Mouse (Mus musculus): Measurements from ENCODE around the gene Gm20671. TPM values are rescaled to one million over a fixed set of nuclear protein-coding genes. Genes with fewer than 3 reads are reported as not detected.
"Not testable (repeated sequence)": the region's sequence is repeated elsewhere in the genome, so short reads cannot be mapped to it uniquely, and the experiment has no call there.

Gm20671 gene
- polyA plus RNA-seq, 1 experiment from 2014 or later = not detected

GRCm38 (mm10) chr5:32849580-32849979, 22.7 kb upstream of the Gm20671 start:
- not testable (repeated sequence) for ATAC-seq; H3K9ac ChIP-seq; H3K4me2 ChIP-seq (replicated peaks); H3K27ac ChIP-seq; H3K9me3 ChIP-seq; H3K4me3 ChIP-seq (replicated peaks); H3K27me3 ChIP-seq (replicated peaks); H3K36me3 ChIP-seq
- 0 out of 2 replicates have a peak, but pooled peaks cover 12% of the 10 kb centered on the region for H3K4me1 ChIP-seq (replicated peaks)
- WGBS = 86% methylated on average over 3 of the region's 3 CpGs

GRCm38 (mm10) chr5:32849178-32849577, 22.3 kb upstream of the Gm20671 start:
- Histone ChIP-seq H3K4me1 (replicated peaks) (0 out of 2 replicates have a peak, but pooled peaks cover 12% of the 10 kb centered on the region), H3K27ac (no peak overlapping the region), H3K27me3 (replicated peaks) (no peaks in the 10 kb centered on the region), H3K4me2 (replicated peaks) (no peak overlapping the region), H3K9ac (no peak overlapping the region), H3K4me3 (replicated peaks) (no peak overlapping the region), H3K36me3 (0 out of 2 replicates have a peak, but pooled peaks cover 2% of the 10 kb centered on the region), H3K9me3 (no peaks in the 10 kb centered on the region)
- ATAC-seq = no peak
- 94% methylated on average over 3 of the region's 3 CpGs for WGBS

- H3K4me3 ChIP-seq (replicated peaks) = no peak overlapping the region
- H3K27ac ChIP-seq = no peak overlapping the region
- no peaks in the 10 kb centered on the region for H3K4me1 ChIP-seq (replicated peaks)
- H3K36me3 ChIP-seq = peaks cover 51% of the 10 kb centered on the region
- WGBS = 93% methylated on average over 2 of the region's 2 CpGs
- ATAC-seq = no peak
- H3K9me3 ChIP-seq = no peaks in the 10 kb centered on the region
- no peak overlapping the region for H3K9ac ChIP-seq
- H3K27me3 ChIP-seq (replicated peaks) = no peaks in the 10 kb centered on the region
- no peak overlapping the region for H3K4me2 ChIP-seq (replicated peaks)
Measured at GRCm38 (mm10) chr5:32840029-32840428, 13.1 kb upstream of the Gm20671 start.

- H3K27me3 ChIP-seq (replicated peaks) = no peaks in the 10 kb centered on the region
- no peak overlapping the region for H3K4me3 ChIP-seq (replicated peaks)
- WGBS = 91% methylated on average over 5 of the region's 5 CpGs
- H3K27ac ChIP-seq = no peak overlapping the region
- peaks cover 37% of the 10 kb centered on the region for H3K36me3 ChIP-seq
- H3K9me3 ChIP-seq = no peaks in the 10 kb centered on the region
- ATAC-seq = no peak
- no peak overlapping the region for H3K4me2 ChIP-seq (replicated peaks)
- H3K9ac ChIP-seq = no peak overlapping the region
- no peaks in the 10 kb centered on the region for H3K4me1 ChIP-seq (replicated peaks)
Measured at GRCm38 (mm10) chr5:32836976-32837375, 10.1 kb upstream of the Gm20671 start.

GRCm38 (mm10) chr5:32834497-32834896, 7.6 kb upstream of the Gm20671 start:
- ATAC-seq = no peak
- Histone ChIP-seq H3K4me1 (replicated peaks) (no peaks in the 10 kb centered on the region), H3K9me3 (no peaks in the 10 kb centered on the region), H3K36me3 (peaks cover 31% of the 10 kb centered on the region), H3K27ac (no peak overlapping the region), H3K27me3 (replicated peaks) (no peaks in the 10 kb centered on the region), H3K4me3 (replicated peaks) (no peak overlapping the region), H3K9ac (no peak overlapping the region), H3K4me2 (replicated peaks) (no peak overlapping the region)
- WGBS = 88% methylated on average over 1 of the region's 1 CpGs

- no peaks in the 10 kb centered on the region for H3K4me1 ChIP-seq (replicated peaks)
- no peaks in the 10 kb centered on the region for H3K9me3 ChIP-seq
- peaks cover 21% of the 10 kb centered on the region for H3K36me3 ChIP-seq
- WGBS = 91% methylated on average over 2 of the region's 2 CpGs
- no peak for ATAC-seq
- H3K27me3 ChIP-seq (replicated peaks) = no peaks in the 10 kb centered on the region
- H3K4me2 ChIP-seq (replicated peaks) = no peak overlapping the region
- H3K4me3 ChIP-seq (replicated peaks) = no peak overlapping the region
- H3K27ac ChIP-seq = no peak overlapping the region
- no peak overlapping the region for H3K9ac ChIP-seq
Measured at GRCm38 (mm10) chr5:32830054-32830453, 3.1 kb upstream of the Gm20671 start.

- not testable (repeated sequence) for H3K9me3 ChIP-seq; ATAC-seq; H3K27me3 ChIP-seq (replicated peaks); H3K4me3 ChIP-seq (replicated peaks); H3K9ac ChIP-seq; H3K27ac ChIP-seq; H3K4me2 ChIP-seq (replicated peaks); H3K4me1 ChIP-seq (replicated peaks)
- WGBS = 87% methylated on average over 1 of the region's 1 CpGs
- peaks cover 21% of the 10 kb centered on the region for H3K36me3 ChIP-seq
Measured at GRCm38 (mm10) chr5:32828766-32829165, 1.9 kb upstream of the Gm20671 start.

- Histone ChIP-seq H3K27me3 (replicated peaks) (no peaks in the 10 kb centered on the region), H3K4me3 (replicated peaks) (no peak overlapping the region), H3K4me2 (replicated peaks) (no peak overlapping the region), H3K4me1 (replicated peaks) (no peaks in the 10 kb centered on the region), H3K9ac (no peak overlapping the region), H3K36me3 (peaks cover 20% of the 10 kb centered on the region), H3K27ac (no peak overlapping the region), H3K9me3 (no peaks in the 10 kb centered on the region)
- WGBS = 94% methylated on average over 8 of the region's 8 CpGs
- ATAC-seq = no peak
Measured at GRCm38 (mm10) chr5:32820471-32820870, 6.4 kb downstream of the Gm20671 start.

GRCm38 (mm10) chr5:32815396-32815795, 11.5 kb downstream of the Gm20671 start:
- no peak overlapping the region for H3K27ac ChIP-seq
- H3K36me3 ChIP-seq = peaks cover 19% of the 10 kb centered on the region
- H3K27me3 ChIP-seq (replicated peaks) = no peaks in the 10 kb centered on the region
- no peaks in the 10 kb centered on the region for H3K9me3 ChIP-seq
- ATAC-seq = no peak
- H3K4me1 ChIP-seq (replicated peaks) = no peaks in the 10 kb centered on the region
- no peak overlapping the region for H3K4me3 ChIP-seq (replicated peaks)
- WGBS = 95% methylated on average over 4 of the region's 4 CpGs
- H3K4me2 ChIP-seq (replicated peaks) = no peak overlapping the region
- no peak overlapping the region for H3K9ac ChIP-seq

GRCm38 (mm10) chr5:32786454-32786853, 40.5 kb downstream of the Gm20671 start:
- H3K9ac ChIP-seq; H3K9me3 ChIP-seq; H3K4me1 ChIP-seq (replicated peaks); H3K27me3 ChIP-seq (replicated peaks); ATAC-seq; H3K4me2 ChIP-seq (replicated peaks); H3K36me3 ChIP-seq; H3K27ac ChIP-seq; H3K4me3 ChIP-seq (replicated peaks): not testable (repeated sequence)
- 75% methylated on average over 1 of the region's 1 CpGs for WGBS

- ATAC-seq = peak; percentile 100
- under 1% methylated on average over 52 of the region's 52 CpGs for WGBS
- peak within 1 kb of the TSS; percentile 54 for H3K9ac ChIP-seq
Measured at GRCm38 (mm10) chr5:32785313-32785915, 41.5 kb downstream of the Gm20671 start, which contains the start of gene Pisd. Pisd (minus strand) TSS chr5:32785646.

GRCm38 (mm10) chr5:32784726-32785125, 42.2 kb downstream of the Gm20671 start:
- Histone ChIP-seq H3K27ac (no peak overlapping the region), H3K4me3 (replicated peaks) (peak overlapping the region; percentile 74), H3K9ac (peak overlapping the region; percentile 54), H3K4me1 (replicated peaks) (0 out of 2 replicates have a peak, but pooled peaks cover 2% of the 10 kb centered on the region), H3K27me3 (replicated peaks) (no peaks in the 10 kb centered on the region), H3K9me3 (no peaks in the 10 kb centered on the region), H3K36me3 (peaks cover 4% of the 10 kb centered on the region; the same call in 1 of the 2 replicates), H3K4me2 (replicated peaks) (peak overlapping the region; percentile 88)
- no peak for ATAC-seq
- 22% methylated on average over 5 of the region's 5 CpGs for WGBS

More at GRCm38 (mm10) chr5:32785313-32785915, 41.5 kb downstream of the Gm20671 start, which contains the start of gene Pisd:
- Histone ChIP-seq H3K4me3 (replicated peaks) (peak within 1 kb of the TSS; percentile 74), H3K9me3 (no peaks in the 10 kb centered on the region), H3K36me3 (peaks cover 4% of the 10 kb centered on the region; the same call in 1 of the 2 replicates), H3K4me1 (replicated peaks) (0 out of 2 replicates have a peak, but pooled peaks cover 2% of the 10 kb centered on the region), H3K27ac (peak within 1 kb of the TSS; percentile 48; the same call in 1 of the 2 replicates), H3K4me2 (replicated peaks) (peak within 1 kb of the TSS; percentile 88), H3K27me3 (replicated peaks) (no peaks in the 10 kb centered on the region)

- Histone ChIP-seq H3K4me1 (replicated peaks) (0 out of 2 replicates have a peak, but pooled peaks cover 2% of the 10 kb centered on the region), H3K27ac (no peak overlapping the region), H3K36me3 (no peaks in the 10 kb centered on the region), H3K4me3 (replicated peaks) (no peak overlapping the region), H3K27me3 (replicated peaks) (no peaks in the 10 kb centered on the region), H3K9ac (no peak overlapping the region), H3K4me2 (replicated peaks) (no peak overlapping the region), H3K9me3 (no peaks in the 10 kb centered on the region)
- no peak for ATAC-seq
- WGBS = 94% methylated on average over 5 of the region's 5 CpGs
Measured at GRCm38 (mm10) chr5:32781596-32781995, 45.3 kb downstream of the Gm20671 start.
